Mouse (Mus musculus) myocyte (in vitro differentiated cells): ENCODE measurements around the gene Sipa1l2. TPM values are rescaled to one million over a fixed set of nuclear protein-coding genes. Genes with fewer than 3 reads are reported as not detected.

ENCODE experiments used
- H3K27me3 ChIP-seq: one replicate; pipeline ENCODE4 v1.6.1; 2011; ENCODE audit not compliant: control insufficient read depth, insufficient read depth, insufficient read length
- H3K36me3 ChIP-seq: one replicate; pipeline ENCODE4 v1.6.1; 2011; ENCODE audit not compliant: control insufficient read depth, insufficient read depth
- H3K4me2 ChIP-seq: one replicate; pipeline ENCODE4 v1.6.1; 2011; ENCODE audit warnings: low read depth, control low read depth
- H3K4me3 ChIP-seq: one replicate; pipeline ENCODE4 v1.5.1; 2011; ENCODE audit warnings: mild to moderate bottlenecking, control low read depth, moderate library complexity
- H3K79me2 ChIP-seq: one replicate; pipeline ENCODE4 v1.6.1; 2011; ENCODE audit not compliant: control insufficient read depth, insufficient read depth
- H3ac ChIP-seq: one replicate; pipeline ENCODE4 v1.6.1; 2011; ENCODE audit not compliant: control insufficient read depth, insufficient read length
- CEBPB ChIP-seq: IDR thresholded peaks from 2 replicates; pipeline ENCODE4 v1.6.1; 2011; ENCODE audit warnings: mild to moderate bottlenecking, moderate library complexity; ENCODE audit not compliant: poor library complexity, insufficient read depth, severe bottlenecking
- E2F4 ChIP-seq: IDR thresholded peaks from one replicate; pipeline ENCODE4 v1.6.1; 2011; ENCODE audit warnings: mild to moderate bottlenecking, control low read depth, moderate library complexity; ENCODE audit not compliant: insufficient read depth
- MAX ChIP-seq: IDR thresholded peaks from one replicate; pipeline ENCODE4 v1.6.1; 2011; ENCODE audit warnings: low read depth, mild to moderate bottlenecking, control low read depth
- MYOD1 ChIP-seq, 3 experiments: IDR thresholded peaks; one replicate each; pipeline ENCODE4 v1.6.1; 2011; ENCODE audit warnings: control low read depth in 2 of 3, low read depth in 2 of 3, mild to moderate bottlenecking in 2 of 3, moderate library complexity in 1 of 3; ENCODE audit not compliant: insufficient read length in 2 of 3, control insufficient read depth in 1 of 3
- MYOG ChIP-seq, 3 experiments: IDR thresholded peaks; one replicate each; pipeline ENCODE4 v1.6.1; 2011; ENCODE audit warnings: control low read depth in 2 of 3, low read depth in 2 of 3, mild to moderate bottlenecking in 2 of 3; ENCODE audit not compliant: insufficient read length in 2 of 3, control insufficient read depth in 1 of 3, insufficient read depth in 1 of 3
- POLR2A ChIP-seq: IDR thresholded peaks from one replicate; pipeline ENCODE4 v1.6.1; 2011; ENCODE audit warnings: low read depth, mild to moderate bottlenecking, control low read depth, moderate library complexity; ENCODE audit not compliant: insufficient read length
- POLR2AphosphoS2 ChIP-seq: IDR thresholded peaks from one replicate; pipeline ENCODE4 v1.6.1; 2011; ENCODE audit warnings: low read depth, control low read depth; ENCODE audit not compliant: insufficient read length
- REST ChIP-seq: IDR thresholded peaks from one replicate; pipeline ENCODE4 v1.6.1; 2011; ENCODE audit warnings: mild to moderate bottlenecking, control low read depth, moderate library complexity; ENCODE audit not compliant: insufficient read depth, insufficient read length
- SRF ChIP-seq: IDR thresholded peaks from one replicate; pipeline ENCODE4 v1.6.1; 2011; ENCODE audit warnings: low read depth; ENCODE audit not compliant: control insufficient read depth, insufficient read length
- TCF12 ChIP-seq: IDR thresholded peaks from one replicate; pipeline ENCODE4 v1.6.1; 2011; ENCODE audit warnings: mild to moderate bottlenecking, control low read depth; ENCODE audit not compliant: poor library complexity, insufficient read depth, severe bottlenecking
- TCF3 ChIP-seq: IDR thresholded peaks from one replicate; pipeline ENCODE4 v1.6.1; 2011; ENCODE audit warnings: low read depth, control low read depth; ENCODE audit not compliant: insufficient read length
- USF1 ChIP-seq: IDR thresholded peaks from one replicate; pipeline ENCODE4 v1.6.1; 2011; ENCODE audit warnings: low read depth, mild to moderate bottlenecking, control low read depth, moderate library complexity
- polyA plus RNA-seq: library from polyadenylated mRNA; unstranded; fragments of >200 nt; fragmentation: generic; extraction: Trizol; gene quantifications from one replicate; pipeline ENCODE4 v1.2.1, GENCODE M21; 2012; ENCODE audit warnings: missing spikeins

The Sipa1l2 gene
- polyA plus RNA-seq, 1 experiment, result 16.2 TPM

GRCm38 (mm10) chr8:125510861-125511668 lies 58.5 kb downstream of the Sipa1l2 start:
- H3K27me3 ChIP-seq, result no peaks in the 10 kb centered on the region
- TF ChIP-seq POLR2A, result no peak
- no peak for TF ChIP-seq POLR2AphosphoS2
- TF ChIP-seq MYOG (IDR thresholded peaks at IDR 0.05; ENCODE audit: control insufficient read depth in 1 of 3, insufficient read depth in 1 of 3, insufficient read length in 2 of 3, low read depth in 2 of 3), result no peak
- no peak for TF ChIP-seq TCF3
- no peak for TF ChIP-seq E2F4
- no peak for TF ChIP-seq CEBPB
- TF ChIP-seq REST, result no peak
- no peak for TF ChIP-seq TCF12
- no peak for TF ChIP-seq MYOD1 (IDR thresholded peaks at IDR 0.05; ENCODE audit: control insufficient read depth in 1 of 3, insufficient read length in 2 of 3, low read depth in 2 of 3)
- no peak for TF ChIP-seq MAX
- TF ChIP-seq USF1, result no peak
- TF ChIP-seq SRF, result no peak
- H3K79me2 ChIP-seq, result no peaks in the 10 kb centered on the region
- no peak overlapping the region for H3K4me3 ChIP-seq
- H3K4me2 ChIP-seq, result no peak overlapping the region
- H3K36me3 ChIP-seq, result no peaks in the 10 kb centered on the region
- H3ac ChIP-seq, result no peak overlapping the region

- H3K4me2 ChIP-seq, result no peak overlapping the region
- no peak for TF ChIP-seq MAX
- no peak for TF ChIP-seq REST
- no peak for TF ChIP-seq SRF
- TF ChIP-seq USF1, result no peak
Observed at GRCm38 (mm10) chr8:125509776-125510175, 59.8 kb downstream of the Sipa1l2 start.

GRCm38 (mm10) chr8:125509175-125509574 lies 60.4 kb downstream of the Sipa1l2 start:
- Histone ChIP-seq H3K27me3 (no peaks in the 10 kb centered on the region), H3K4me3 (no peak overlapping the region), H3ac (no peak overlapping the region), H3K36me3 (no peaks in the 10 kb centered on the region), H3K79me2 (no peaks in the 10 kb centered on the region), H3K4me2 (no peak overlapping the region)
- no peak for TF ChIP-seq E2F4
- no peak for TF ChIP-seq MYOD1 (IDR thresholded peaks at IDR 0.05; ENCODE audit: control insufficient read depth in 1 of 3, insufficient read length in 2 of 3, low read depth in 2 of 3)
- no peak for TF ChIP-seq POLR2A
- TF ChIP-seq MAX, result no peak
- no peak for TF ChIP-seq TCF12
- TF ChIP-seq CEBPB, result no peak
- TF ChIP-seq MYOG (IDR thresholded peaks at IDR 0.05; ENCODE audit: control insufficient read depth in 1 of 3, insufficient read depth in 1 of 3, insufficient read length in 2 of 3, low read depth in 2 of 3), result no peak
- no peak for TF ChIP-seq SRF
- no peak for TF ChIP-seq USF1
- TF ChIP-seq POLR2AphosphoS2, result no peak
- no peak for TF ChIP-seq TCF3
- no peak for TF ChIP-seq REST

More at GRCm38 (mm10) chr8:125509776-125510175, 59.8 kb downstream of the Sipa1l2 start:
- no peaks in the 10 kb centered on the region for H3K36me3 ChIP-seq
- no peak overlapping the region for H3K4me3 ChIP-seq
- H3ac ChIP-seq, result no peak overlapping the region
- no peaks in the 10 kb centered on the region for H3K27me3 ChIP-seq
- no peaks in the 10 kb centered on the region for H3K79me2 ChIP-seq

- no peak overlapping the region for H3K4me2 ChIP-seq
- TF ChIP-seq USF1 (no peak), POLR2AphosphoS2 (no peak), REST (no peak), CEBPB (no peak), MAX (no peak), POLR2A (no peak), MYOD1 (IDR thresholded peaks at IDR 0.05; ENCODE audit: control insufficient read depth in 1 of 3, insufficient read length in 2 of 3, low read depth in 2 of 3) (no peak)
- H3K27me3 ChIP-seq, result no peaks in the 10 kb centered on the region
- no peaks in the 10 kb centered on the region for H3K36me3 ChIP-seq
- H3K4me3 ChIP-seq, result no peak overlapping the region
- no peak overlapping the region for H3ac ChIP-seq
- no peaks in the 10 kb centered on the region for H3K79me2 ChIP-seq
Observed at GRCm38 (mm10) chr8:125507291-125507690, 62.3 kb downstream of the Sipa1l2 start.

GRCm38 (mm10) chr8:125504605-125505257 lies 64.9 kb downstream of the Sipa1l2 start:
- no peaks in the 10 kb centered on the region for H3K36me3 ChIP-seq

More at GRCm38 (mm10) chr8:125504605-125505257, 64.9 kb downstream of the Sipa1l2 start:
- Histone ChIP-seq H3ac (no peak overlapping the region), H3K4me3 (no peak overlapping the region), H3K4me2 (no peak overlapping the region), H3K79me2 (no peaks in the 10 kb centered on the region), H3K27me3 (no peaks in the 10 kb centered on the region)
- TF ChIP-seq POLR2A (no peak), MAX (no peak), TCF12 (no peak), SRF (no peak), REST (no peak), USF1 (no peak), E2F4 (no peak), CEBPB (no peak), TCF3 (no peak), POLR2AphosphoS2 (no peak), MYOD1 (IDR thresholded peaks at IDR 0.05; ENCODE audit: control insufficient read depth in 1 of 3, insufficient read length in 2 of 3, low read depth in 2 of 3) (no peak), MYOG (IDR thresholded peaks at IDR 0.05; ENCODE audit: control insufficient read depth in 1 of 3, insufficient read depth in 1 of 3, insufficient read length in 2 of 3, low read depth in 2 of 3) (no peak)
